ENCODE assay signal across 18 mouse cellular contexts in genomic region chr1:192800338-192800737, GRCm38 (mm10). TPM values are rescaled to one million over a fixed set of nuclear protein-coding genes. Genes with fewer than 3 reads are reported as not detected.
DNase-seq lines count a peak whose midpoint lies in the region; ATAC-seq and TF ChIP-seq lines count a peak whose summit lies in the region.
"Had no signal": no experiment of that assay in that cellular context is flagged by ENCODE, and none has a peak within 500 bp of the region (broad histone marks: within the 10 kb centered on the region; RNA-seq: fewer than 3 reads in every experiment).

No protein-coding gene starts in this region.

- peak overlapping the region; percentile 83 for H3K27ac ChIP-seq in embryonic facial prominence, embryonic 14.5 days (replicated peaks; ENCODE audit: low read depth, low read length)
- H3K27ac ChIP-seq in limb, embryonic 15.5 days, result peak overlapping the region; percentile 93
- no peak overlapping the region for H3K27ac ChIP-seq in liver, postnatal 0 days (ENCODE audit: low read depth)
- no peak overlapping the region for H3K27ac ChIP-seq in midbrain, embryonic 15.5 days
- H3K27ac ChIP-seq: heart, embryonic 13.5 days; hindbrain, postnatal 0 days had no signal

- H3K9ac ChIP-seq in embryonic facial prominence, embryonic 14.5 days (ENCODE audit: low read depth, low read length), result no peak overlapping the region
- H3K9ac ChIP-seq in limb, embryonic 15.5 days, result no peak overlapping the region
- H3K9ac ChIP-seq in liver, postnatal 0 days (replicated peaks), result no peak overlapping the region
- no peak overlapping the region for H3K9ac ChIP-seq in midbrain, embryonic 15.5 days
- H3K9ac ChIP-seq: heart, embryonic 13.5 days had no signal

- WGBS in embryonic facial prominence, embryonic 14.5 days, result 52% methylated on average over 8 of the region's 8 CpGs
- WGBS in limb, embryonic 15.5 days, result 49% methylated on average over 8 of the region's 8 CpGs
- WGBS in liver, postnatal 0 days (ENCODE audit: insufficient replicate concordance), result 52% methylated on average over 8 of the region's 8 CpGs
- WGBS in midbrain, embryonic 15.5 days, result 86% methylated on average over 8 of the region's 8 CpGs

- H3K27me3 ChIP-seq in embryonic facial prominence, embryonic 14.5 days (replicated peaks; ENCODE audit: control insufficient read depth, insufficient read depth, low read length), result no peaks in the 10 kb centered on the region
- no peaks in the 10 kb centered on the region for H3K27me3 ChIP-seq in limb, embryonic 15.5 days
- no peaks in the 10 kb centered on the region for H3K27me3 ChIP-seq in liver, postnatal 0 days (ENCODE audit: insufficient read depth, low read length)
- H3K27me3 ChIP-seq in midbrain, embryonic 15.5 days (replicated peaks), result no peaks in the 10 kb centered on the region
- H3K27me3 ChIP-seq: heart, embryonic 13.5 days had no signal

- peak; percentile 34 for DNase-seq in c-Kit-positive CD71-positive TER-119-positive erythroid progenitor cells, embryonic 14.5 days (ENCODE audit: low spot score)
- no peak for DNase-seq in embryonic facial prominence, embryonic 14.5 days (ENCODE audit: low spot score)
- no peak for DNase-seq in liver, postnatal 0 days
- no peak for DNase-seq in adrenal gland, adult 8-10 months
- DNase-seq in ovary, postnatal 14 days (ENCODE audit: low spot score), result no peak
- DNase-seq: cerebellum, adult 11 months; heart, postnatal 36 days; kidney, adult 8-10 months; kidney, postnatal 4 days; right cerebral cortex, postnatal 14 days; thymus, postnatal 36 days had no signal

- H3K36me3 ChIP-seq in embryonic facial prominence, embryonic 14.5 days (ENCODE audit: control insufficient read depth, insufficient read depth, low read length), result no peaks in the 10 kb centered on the region
- H3K36me3 ChIP-seq in limb, embryonic 15.5 days, result no peaks in the 10 kb centered on the region
- no peaks in the 10 kb centered on the region for H3K36me3 ChIP-seq in liver, postnatal 0 days (replicated peaks; ENCODE audit: insufficient read depth, low read length)
- H3K36me3 ChIP-seq in midbrain, embryonic 15.5 days (replicated peaks), result no peaks in the 10 kb centered on the region
- H3K36me3 ChIP-seq: G1E; heart, embryonic 13.5 days had no signal

- TF ChIP-seq CTCF in liver, postnatal 0 days (IDR thresholded peaks at IDR 0.05; ENCODE audit: low read depth), result no peak

- H3K4me2 ChIP-seq in embryonic facial prominence, embryonic 14.5 days (ENCODE audit: low read depth, low read length), result no peak overlapping the region
- H3K4me2 ChIP-seq in limb, embryonic 15.5 days, result no peak overlapping the region
- no peak overlapping the region for H3K4me2 ChIP-seq in liver, postnatal 0 days (ENCODE audit: low read depth, low read length)
- no peak overlapping the region for H3K4me2 ChIP-seq in midbrain, embryonic 15.5 days
- H3K4me2 ChIP-seq: heart, embryonic 13.5 days had no signal

- peaks cover 46% of the 10 kb centered on the region for H3K4me1 ChIP-seq in embryonic facial prominence, embryonic 14.5 days (ENCODE audit: control insufficient read depth, insufficient read depth, low read length)
- peaks cover 52% of the 10 kb centered on the region for H3K4me1 ChIP-seq in limb, embryonic 15.5 days
- peaks cover 2% of the 10 kb centered on the region; the same call in 1 of the 2 replicates for H3K4me1 ChIP-seq in liver, postnatal 0 days (ENCODE audit: insufficient read depth)
- peaks cover 19% of the 10 kb centered on the region for H3K4me1 ChIP-seq in midbrain, embryonic 15.5 days

- no peak overlapping the region for H3K4me3 ChIP-seq in embryonic facial prominence, embryonic 14.5 days (ENCODE audit: low read depth, low read length)
- H3K4me3 ChIP-seq in limb, embryonic 15.5 days, result no peak overlapping the region
- H3K4me3 ChIP-seq in liver, postnatal 0 days (ENCODE audit: low read depth, low read length), result no peak overlapping the region
- H3K4me3 ChIP-seq in midbrain, embryonic 15.5 days, result no peak overlapping the region
- H3K4me3 ChIP-seq: heart, embryonic 13.5 days had no signal

- no peaks in the 10 kb centered on the region for H3K9me3 ChIP-seq in embryonic facial prominence, embryonic 14.5 days (ENCODE audit: control insufficient read depth, low read length)
- no peaks in the 10 kb centered on the region for H3K9me3 ChIP-seq in limb, embryonic 15.5 days
- no peaks in the 10 kb centered on the region; the same call in 1 of the 2 replicates for H3K9me3 ChIP-seq in liver, postnatal 0 days (ENCODE audit: low read length)
- no peaks in the 10 kb centered on the region for H3K9me3 ChIP-seq in midbrain, embryonic 15.5 days

- peak; percentile 72 for TF ChIP-seq EP300 in liver, postnatal 0 days (IDR thresholded peaks at IDR 0.05; ENCODE audit: low read depth)

- ATAC-seq in embryonic facial prominence, embryonic 14.5 days (ENCODE audit: low read depth), result no peak
- no peak for ATAC-seq in limb, embryonic 15.5 days (ENCODE audit: insufficient number of reproducible peaks, low FRiP score, low TSS enrichment, low read depth)
- ATAC-seq in liver, postnatal 0 days, result peak; percentile 85
- ATAC-seq in midbrain, embryonic 15.5 days (replicated peaks), result no peak
- ATAC-seq: CD4-positive, CD25-positive, alpha-beta regulatory T cell, adult 4 months; hindbrain, postnatal 0 days; midbrain, embryonic 16.5 days had no signal

RNA-seq across cellular contexts. Expression of gene Hhat, which starts 29.3 kb away (rescaled TPM):
- 9.3 and 10.4 TPM in 2 replicates for polyA plus RNA-seq in embryonic facial prominence, embryonic 14.5 days (2014; fragmentation: Nextera tagmentation; extraction: Ambion mirVana)
- 11.5 and 12.0 TPM in 2 replicates for polyA plus RNA-seq in limb, embryonic 15.5 days (2015; fragmentation: Nextera tagmentation; extraction: Ambion mirVana)
- 0.76 and 1.1 TPM in 2 replicates for polyA plus RNA-seq in liver, postnatal 0 days (2015; fragmentation: Nextera tagmentation; extraction: Ambion mirVana)
- total RNA-seq in adrenal gland, adult 8-10 months (2022), result 1 to 10 TPM; 5.7 to 9.3 (median 7.5) TPM
- 3.4 and 3.9 TPM in 2 replicates for polyA plus RNA-seq in midbrain, embryonic 15.5 days (2015; fragmentation: Nextera tagmentation; extraction: Ambion mirVana)
- polyA plus RNA-seq: G1E had no signal

RNA-seq across cellular contexts. Expression of gene Sertad4, which starts 55.2 kb away (rescaled TPM):
- 49.7 and 61.7 TPM in 2 replicates for polyA plus RNA-seq in embryonic facial prominence, embryonic 14.5 days (2014; fragmentation: Nextera tagmentation; extraction: Ambion mirVana)
- 48.2 and 72.5 TPM in 2 replicates for polyA plus RNA-seq in limb, embryonic 15.5 days (2015; fragmentation: Nextera tagmentation; extraction: Ambion mirVana)
- polyA plus RNA-seq in liver, postnatal 0 days (2015; fragmentation: Nextera tagmentation; extraction: Ambion mirVana), result 0.28 and 0.37 TPM in 2 replicates
- total RNA-seq in adrenal gland, adult 8-10 months (2022), result 1 to 10 TPM; 5.3 to 9.9 (median 6.5) TPM
- polyA plus RNA-seq in midbrain, embryonic 15.5 days (2015; fragmentation: Nextera tagmentation; extraction: Ambion mirVana), result 30.4 and 30.7 TPM in 2 replicates
- polyA plus RNA-seq: CD4-positive, CD25-positive, alpha-beta regulatory T cell, adult 4 months; G1E had no signal

Comparison
In these comparisons a context has a peak if more than half of its experiments do, and no peak if none do; other contexts are left out.
1. H3K27ac ChIP-seq: peak in embryonic facial prominence, embryonic 14.5 days (single experiment) and limb, embryonic 15.5 days (single experiment); none in liver, postnatal 0 days (single experiment) and midbrain, embryonic 15.5 days (single experiment).
2. RNA of gene Sertad4, which starts 55.2 kb away (polyA plus RNA-seq): 48.2 to 72.5 TPM in limb, embryonic 15.5 days, 49.7 to 61.7 TPM in embryonic facial prominence, embryonic 14.5 days and 30.4 to 30.7 TPM in midbrain, embryonic 15.5 days; 0.28 to 0.37 TPM in liver, postnatal 0 days; every median in the first group is over 10 times any median in the second.